Mouse (Mus musculus) kidney, embryonic 16.5 days (tissue): ENCODE measurements around the gene Cdh22. TPM values are rescaled to one million over a fixed set of nuclear protein-coding genes. Genes with fewer than 3 reads are reported as not detected.

Source experiments
- ATAC-seq: fragments of 200-750 bp; cut with Nextera tagmentation; 2 replicates; pipeline ENCODE4 v1.8.0; 2017; ENCODE audit warnings: moderate TSS enrichment; ENCODE audit not compliant: low FRiP score, low TSS enrichment
- H3K27ac ChIP-seq: fragments of 300-500 bp; sonication (generic); 2 replicates; pipeline ENCODE4 v1.5.1; 2014; ENCODE audit warnings: low read length
- H3K27me3 ChIP-seq: fragments of 300-500 bp; sonication (generic); 2 replicates; pipeline ENCODE4 v1.6.1; 2014; ENCODE audit warnings: low read length, control low read depth, mixed read lengths; ENCODE audit not compliant: insufficient read depth
- H3K36me3 ChIP-seq: fragments of 300-500 bp; sonication (generic); 2 replicates; pipeline ENCODE4 v1.6.1; 2014; ENCODE audit warnings: low read length, control low read depth, mixed read lengths; ENCODE audit not compliant: insufficient read depth
- H3K4me1 ChIP-seq: fragments of 300-500 bp; sonication (generic); 2 replicates; pipeline ENCODE4 v1.6.1; 2014; ENCODE audit warnings: low read length, control low read depth, mixed read lengths; ENCODE audit not compliant: insufficient read depth
- H3K4me2 ChIP-seq: fragments of 300-500 bp; sonication (generic); replicated peaks from 2 replicates; pipeline ENCODE4 v1.6.1; 2014; ENCODE audit warnings: low read depth, low read length
- H3K4me3 ChIP-seq: fragments of 300-500 bp; sonication (generic); 2 replicates; pipeline ENCODE4 v1.5.1; 2014; ENCODE audit warnings: mild to moderate bottlenecking, low read length
- H3K9ac ChIP-seq: fragments of 300-500 bp; sonication (generic); replicated peaks from 2 replicates; pipeline ENCODE4 v1.6.1; 2014; ENCODE audit warnings: low read length
- H3K9me3 ChIP-seq: fragments of 300-500 bp; sonication (generic); 2 replicates; pipeline ENCODE4 v1.6.1; 2016; ENCODE audit warnings: low read length, control low read depth
- WGBS: fragments of 180-500 bp; shearing (Covaris S2); extraction: QIAGEN DNeasy Blood & Tissue Kit; methylation state at CpG from one replicate; pipeline ENCODE4 v1.1.7; 2014; 5-methylcytosine and 5-hydroxymethylcytosine counted together
- polyA plus RNA-seq: library from polyadenylated mRNA; unstranded; fragments of >200 nt; fragmentation: Nextera tagmentation; extraction: Ambion mirVana; gene quantifications from 2 replicates; pipeline ENCODE4 v1.2.1, GENCODE M21; 2015

The Cdh22 gene
- polyA plus RNA-seq, 1 experiment from 2014 or later: 0.77 TPM

- no peak for ATAC-seq
- peaks cover 24% of the 10 kb centered on the region for H3K4me1 ChIP-seq
- H3K27ac ChIP-seq: no peak overlapping the region
- no peak overlapping the region for H3K4me3 ChIP-seq
- 36% methylated on average over 16 of the region's 16 CpGs for WGBS
- no peak overlapping the region for H3K9ac ChIP-seq
- H3K9me3 ChIP-seq: no peaks in the 10 kb centered on the region
- H3K36me3 ChIP-seq: no peaks in the 10 kb centered on the region
- H3K27me3 ChIP-seq: peaks cover 16% of the 10 kb centered on the region; the same call in 1 of the 2 replicates
- no peak overlapping the region for H3K4me2 ChIP-seq
Measured at GRCm38 (mm10) chr2:165136049-165136448, 98.6 kb downstream of the Cdh22 start.

- Histone ChIP-seq H3K9ac (no peak overlapping the region; the same call in 1 of the 2 replicates), H3K9me3 (no peaks in the 10 kb centered on the region), H3K4me3 (no peak overlapping the region), H3K4me2 (peak overlapping the region; percentile 39), H3K27ac (no peak overlapping the region), H3K36me3 (no peaks in the 10 kb centered on the region), H3K4me1 (peaks cover 24% of the 10 kb centered on the region), H3K27me3 (peaks cover 15% of the 10 kb centered on the region; the same call in 1 of the 2 replicates)
- ATAC-seq: no peak
- 0% methylated on average over 15 of the region's 15 CpGs for whole genome bisulfite sequencing
Measured at GRCm38 (mm10) chr2:165133566-165133965, 101.1 kb downstream of the Cdh22 start.

- 30% methylated on average over 12 of the region's 12 CpGs for WGBS
- ATAC-seq: no peak
- H3K4me2 ChIP-seq: no peak overlapping the region
- no peak overlapping the region for H3K4me3 ChIP-seq
- no peak overlapping the region for H3K9ac ChIP-seq
- H3K9me3 ChIP-seq: no peaks in the 10 kb centered on the region
- H3K27ac ChIP-seq: no peak overlapping the region
- peaks cover 15% of the 10 kb centered on the region; the same call in 1 of the 2 replicates for H3K27me3 ChIP-seq
- H3K36me3 ChIP-seq: no peaks in the 10 kb centered on the region
- H3K4me1 ChIP-seq: peaks cover 14% of the 10 kb centered on the region
Measured at GRCm38 (mm10) chr2:165131428-165131827, 103.2 kb downstream of the Cdh22 start.

GRCm38 (mm10) chr2:165129189-165129588 lies 105.5 kb downstream of the Cdh22 start:
- H3K4me3 ChIP-seq: no peak overlapping the region
- H3K4me1 ChIP-seq: peaks cover 10% of the 10 kb centered on the region; the same call in 1 of the 2 replicates
- no peak overlapping the region for H3K27ac ChIP-seq
- WGBS: 27% methylated on average over 4 of the region's 4 CpGs
- no peak overlapping the region for H3K9ac ChIP-seq
- H3K27me3 ChIP-seq: peaks cover 15% of the 10 kb centered on the region; the same call in 1 of the 2 replicates
- no peaks in the 10 kb centered on the region for H3K9me3 ChIP-seq
- H3K4me2 ChIP-seq: no peak overlapping the region
- no peaks in the 10 kb centered on the region for H3K36me3 ChIP-seq
- 0 out of 2 replicates have a peak, but pooled peaks have one; percentile 28 for ATAC-seq

- Histone ChIP-seq H3K27me3 (0 out of 2 replicates have a peak, but pooled peaks cover 6% of the 10 kb centered on the region), H3K27ac (no peak overlapping the region), H3K4me2 (no peak overlapping the region), H3K36me3 (no peaks in the 10 kb centered on the region), H3K4me1 (no peaks in the 10 kb centered on the region), H3K9ac (no peak overlapping the region), H3K4me3 (no peak overlapping the region), H3K9me3 (no peaks in the 10 kb centered on the region)
- 49% methylated on average over 10 of the region's 10 CpGs for WGBS
- no peak for ATAC-seq
Measured at GRCm38 (mm10) chr2:165126896-165127562, 107.6 kb downstream of the Cdh22 start.

- Histone ChIP-seq H3K27me3 (peaks cover 30% of the 10 kb centered on the region), H3K9me3 (no peaks in the 10 kb centered on the region), H3K27ac (no peak overlapping the region), H3K4me2 (no peak overlapping the region; the same call in 1 of the 2 replicates), H3K4me3 (no peak overlapping the region), H3K4me1 (peaks cover 7% of the 10 kb centered on the region; the same call in 1 of the 2 replicates), H3K9ac (no peak overlapping the region), H3K36me3 (no peaks in the 10 kb centered on the region)
- ATAC-seq: peak; percentile 53; the same call in 1 of the 2 replicates
- 29% methylated on average over 10 of the region's 10 CpGs for WGBS
Measured at GRCm38 (mm10) chr2:165121206-165121840, 113.3 kb downstream of the Cdh22 start.

GRCm38 (mm10) chr2:165120765-165121164 lies 113.9 kb downstream of the Cdh22 start:
- Histone ChIP-seq H3K9me3 (no peaks in the 10 kb centered on the region), H3K4me1 (peaks cover 7% of the 10 kb centered on the region; the same call in 1 of the 2 replicates), H3K4me3 (no peak overlapping the region), H3K27me3 (peaks cover 36% of the 10 kb centered on the region), H3K36me3 (no peaks in the 10 kb centered on the region), H3K9ac (no peak overlapping the region), H3K4me2 (no peak overlapping the region), H3K27ac (no peak overlapping the region)
- no peak for ATAC-seq
- 68% methylated on average over 9 of the region's 9 CpGs for WGBS

GRCm38 (mm10) chr2:165113733-165114132 lies 120.9 kb downstream of the Cdh22 start:
- Histone ChIP-seq H3K4me3 (no peak overlapping the region), H3K27ac (no peak overlapping the region), H3K4me1 (peaks cover 14% of the 10 kb centered on the region; the same call in 1 of the 2 replicates), H3K9ac (no peak overlapping the region), H3K9me3 (no peaks in the 10 kb centered on the region), H3K27me3 (peaks cover 93% of the 10 kb centered on the region), H3K36me3 (no peaks in the 10 kb centered on the region), H3K4me2 (no peak overlapping the region)
- WGBS: 6% methylated on average over 11 of the region's 11 CpGs
- ATAC-seq: peak; percentile 60; the same call in 1 of the 2 replicates

- Histone ChIP-seq H3K9me3 (no peaks in the 10 kb centered on the region), H3K27me3 (peaks cover 93% of the 10 kb centered on the region), H3K36me3 (no peaks in the 10 kb centered on the region), H3K27ac (no peak overlapping the region), H3K4me3 (no peak overlapping the region), H3K9ac (no peak overlapping the region), H3K4me1 (peaks cover 16% of the 10 kb centered on the region; the same call in 1 of the 2 replicates), H3K4me2 (no peak overlapping the region; the same call in 1 of the 2 replicates)
- under 1% methylated on average over 54 of the region's 54 CpGs for WGBS
- peak; percentile 80 for ATAC-seq
Measured at GRCm38 (mm10) chr2:165112149-165112548, 122.5 kb downstream of the Cdh22 start.

GRCm38 (mm10) chr2:165106585-165106984 lies 128.1 kb downstream of the Cdh22 start:
- Histone ChIP-seq H3K4me3 (no peak overlapping the region), H3K4me1 (0 out of 2 replicates have a peak, but pooled peaks cover 10% of the 10 kb centered on the region), H3K27me3 (peaks cover 69% of the 10 kb centered on the region), H3K27ac (no peak overlapping the region), H3K9me3 (no peaks in the 10 kb centered on the region), H3K9ac (no peak overlapping the region), H3K36me3 (no peaks in the 10 kb centered on the region), H3K4me2 (no peak overlapping the region)
- ATAC-seq: peak; percentile 49
- WGBS: 15% methylated on average over 18 of the region's 18 CpGs
